Mouse (Mus musculus) cerebellum, adult 8-10 months (tissue): Measurements from ENCODE around the gene Fbxo45.
"Not testable (repeated sequence)": the region's sequence is repeated elsewhere in the genome, so short reads cannot be mapped to it uniquely, and the experiment has no call there.

Source experiments
- DNase-seq: peaks from one replicate; pipeline ENCODE4 v3.0.0; 2022

Gene Fbxo45

GRCm38 (mm10) chr16:32246952-32247370, at the start of gene Fbxo45, which contains the start of gene Wdr53:
Fbxo45 (minus strand) TSS chr16:32247158.
Wdr53 (plus strand) TSS chr16:32247227.
- peak; percentile 97 for DNase-seq

DNA sequence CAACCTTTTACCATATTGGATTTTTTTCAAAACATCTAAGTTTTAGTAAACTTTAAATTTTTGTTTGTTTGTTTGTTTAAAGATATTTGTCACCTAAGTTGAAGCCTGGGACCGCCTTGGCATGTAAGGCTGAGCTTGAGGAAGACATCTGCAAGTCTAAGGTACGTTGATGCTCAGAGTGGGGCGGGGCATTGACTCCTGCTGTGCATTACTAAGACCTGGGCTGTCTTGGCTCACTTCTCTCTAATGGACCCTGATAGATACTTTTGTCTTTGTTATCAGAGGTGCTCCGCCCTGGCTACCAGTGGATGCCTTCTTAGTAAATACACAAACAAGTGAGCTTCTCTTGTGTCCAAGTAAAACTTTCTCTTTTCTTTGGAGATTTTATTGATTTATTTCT, 44.9 kb upstream of the Fbxo45 start:
- DNase-seq: no peak

GRCm38 (mm10) chr16:32282608-32283007, 35.6 kb upstream of the Fbxo45 start:
- DNase-seq: no peak

DNA sequence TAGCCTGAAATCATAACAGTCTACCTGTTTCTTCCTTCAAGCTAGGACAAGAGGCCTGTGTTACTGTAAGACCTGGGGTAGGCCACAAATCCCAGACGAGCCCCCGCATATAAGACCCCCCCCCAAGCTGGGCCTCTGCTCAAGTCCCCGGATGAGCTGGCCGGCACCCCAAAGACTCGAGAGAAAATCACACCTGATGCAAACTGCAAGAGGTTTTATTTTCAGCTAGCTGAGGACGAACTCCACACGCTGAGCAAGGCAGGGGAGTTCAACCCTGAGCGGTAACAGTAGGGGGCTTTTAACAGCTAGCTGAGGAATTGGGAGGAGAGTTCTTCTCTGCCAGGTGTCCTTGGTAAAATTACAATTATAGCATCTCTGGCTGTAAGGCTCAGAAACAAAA, 33.3 kb upstream of the Fbxo45 start:
- DNase-seq: no peak

DNA sequence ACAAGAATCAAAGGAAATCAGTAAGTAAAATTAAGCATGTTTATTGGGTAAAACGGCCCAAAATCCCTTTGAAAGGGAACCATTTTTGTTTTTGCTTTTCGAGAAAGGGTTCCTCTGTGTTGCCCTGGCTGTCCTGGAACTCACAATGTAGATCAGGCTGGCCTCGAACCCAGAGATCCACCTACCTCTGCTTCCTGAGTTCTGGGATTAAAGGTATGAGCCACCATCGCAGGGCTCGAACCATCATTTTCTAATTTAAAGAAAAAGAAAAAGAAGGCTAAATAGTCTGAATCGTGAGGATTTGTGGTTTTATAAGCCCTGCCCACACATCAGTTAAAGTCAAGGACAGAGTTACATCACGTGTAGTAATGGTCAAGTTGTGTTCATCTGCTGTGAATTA, 31.4 kb upstream of the Fbxo45 start:
- DNase-seq: no peak

GRCm38 (mm10) chr16:32277308-32278256, 30.6 kb upstream of the Fbxo45 start, which contains the start of gene Rnf168:
Rnf168 (plus strand) TSS chr16:32277459.
- DNase-seq: peak; percentile 92

DNA sequence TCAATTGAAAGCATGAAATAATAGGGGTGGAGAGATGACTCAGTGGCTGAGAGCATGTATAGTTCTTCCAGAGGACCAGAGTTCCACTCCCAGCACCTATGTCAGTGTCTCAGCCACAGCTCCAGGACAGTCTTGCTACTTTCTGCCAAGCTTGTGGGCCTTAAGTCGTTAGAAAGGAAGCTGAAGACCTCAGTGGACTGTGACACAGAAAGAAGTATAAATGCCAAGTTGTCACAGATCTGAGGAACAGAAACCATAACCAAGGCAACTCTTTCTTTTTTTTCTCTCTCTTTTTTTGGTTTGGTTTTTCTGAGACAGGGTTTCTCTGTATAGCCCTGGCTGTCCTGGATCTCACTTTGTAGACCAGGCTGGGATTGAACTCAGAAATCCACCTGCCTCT, 28.9 kb upstream of the Fbxo45 start:
- DNase-seq: no peak

DNA sequence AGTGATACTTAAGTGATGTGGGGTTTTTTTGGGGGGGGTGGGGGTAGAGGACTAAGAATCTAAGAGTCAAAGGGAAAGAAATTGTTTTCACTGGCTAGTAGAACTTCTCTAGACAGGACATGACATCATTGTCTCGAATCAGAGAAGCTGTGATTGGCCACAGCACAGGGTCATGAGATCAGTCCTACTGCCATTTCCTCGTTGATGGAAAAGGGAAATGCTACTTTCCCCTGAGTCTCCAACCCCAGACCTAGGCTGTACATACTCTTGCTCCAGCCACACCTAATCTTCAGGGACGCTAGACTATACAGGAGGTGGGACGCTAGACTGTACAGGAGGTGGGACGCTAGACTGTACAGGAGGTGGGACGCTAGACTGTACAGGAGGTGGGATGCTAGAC, 28.1 kb upstream of the Fbxo45 start:
- no peak for DNase-seq

- no peak for DNase-seq
These were observed 26.4 kb upstream of the Fbxo45 start for GRCm38 (mm10) chr16:32273338-32273737.

GRCm38 (mm10) chr16:32271291-32271690, 24.3 kb upstream of the Fbxo45 start, which contains the start of gene Smco1:
Smco1 (plus strand) TSS chr16:32271468.
- DNase-seq: no peak

- DNase-seq: not testable (repeated sequence)
These were observed 17.3 kb upstream of the Fbxo45 start for GRCm38 (mm10) chr16:32264225-32264624.

DNA sequence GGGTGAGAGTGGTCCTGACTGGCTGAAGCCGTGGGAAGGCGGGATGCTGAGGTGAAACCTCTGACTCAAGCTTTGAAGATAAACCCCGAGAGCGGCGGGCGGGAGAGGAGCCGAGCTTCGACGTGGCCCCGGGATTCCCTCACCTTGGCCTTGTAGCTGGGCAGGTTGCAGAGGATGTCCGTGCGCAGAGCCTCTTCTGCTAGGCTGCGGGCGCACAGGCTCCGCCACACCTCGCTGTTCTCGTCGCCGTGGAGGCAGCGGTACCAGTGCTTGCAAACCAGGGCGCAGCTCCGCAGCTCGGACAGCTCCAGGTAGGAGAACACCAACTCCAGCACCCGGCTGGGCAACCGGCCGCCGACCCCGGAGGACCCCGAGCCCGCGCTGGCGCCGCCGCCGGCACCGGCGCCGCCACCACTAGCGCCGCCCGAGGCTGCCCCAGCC, 587 bp downstream of the Fbxo45 start:
- DNase-seq: peak; percentile 58

DNA sequence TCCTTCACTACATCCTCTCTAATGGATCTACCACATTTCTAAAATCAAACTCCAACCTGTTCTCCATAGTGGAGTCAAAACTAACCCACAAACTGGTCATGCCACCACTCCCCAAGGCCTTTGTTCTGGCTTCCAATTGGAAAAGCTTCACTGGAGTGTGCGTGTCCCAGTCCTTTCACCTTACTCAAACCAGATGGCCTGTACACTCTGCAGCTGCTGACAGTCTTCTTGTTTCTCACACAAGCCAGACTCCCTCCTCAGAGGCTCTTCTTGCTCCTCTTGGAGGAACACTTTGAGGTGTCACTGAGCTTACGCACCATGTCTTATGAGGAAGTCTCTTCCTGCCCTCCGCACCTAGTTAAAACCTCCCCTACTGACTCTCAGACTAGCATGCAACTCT, 3.1 kb downstream of the Fbxo45 start:
- no peak for DNase-seq

DNA sequence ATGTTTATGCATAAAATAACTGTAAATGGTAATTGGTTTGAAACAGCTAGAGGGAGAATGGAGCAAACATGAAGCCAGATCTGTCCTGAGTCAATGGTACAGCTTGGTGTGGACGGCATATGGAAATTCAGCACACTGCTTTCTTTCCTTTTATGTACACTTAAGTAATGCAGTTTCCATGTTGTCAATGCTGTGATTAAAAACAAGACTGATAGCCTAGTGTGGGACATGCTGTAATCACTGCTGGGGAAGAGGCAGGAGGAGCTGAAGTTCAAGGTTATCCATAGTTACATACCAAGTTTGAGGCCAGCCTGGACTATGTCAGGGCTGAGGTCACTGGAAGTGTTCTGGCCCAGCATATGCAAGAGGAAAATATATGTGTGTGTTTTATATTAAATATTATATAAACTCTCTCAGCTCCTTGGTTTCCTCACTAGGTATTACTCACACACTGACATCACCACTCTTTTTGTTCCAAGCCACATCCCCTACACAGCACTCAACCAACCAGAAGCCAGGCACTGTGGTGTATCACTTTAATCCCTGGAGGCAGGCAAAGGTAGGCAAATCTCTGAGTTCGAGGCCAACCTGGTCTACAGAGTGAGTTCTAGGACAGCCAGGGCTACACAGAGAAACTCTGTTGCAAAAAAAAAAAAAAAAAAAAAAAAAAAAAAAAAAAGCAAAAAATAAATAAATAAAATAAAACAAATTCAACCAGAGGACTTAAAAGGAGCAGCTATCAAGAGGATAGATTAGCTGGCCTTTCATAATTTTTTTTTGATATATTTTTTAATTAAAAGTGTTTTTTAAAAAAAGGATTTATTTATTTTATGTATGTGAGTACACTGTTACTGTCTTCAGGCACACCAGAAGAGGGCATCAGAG, 7.3 kb downstream of the Fbxo45 start:
- no peak for DNase-seq

DNA sequence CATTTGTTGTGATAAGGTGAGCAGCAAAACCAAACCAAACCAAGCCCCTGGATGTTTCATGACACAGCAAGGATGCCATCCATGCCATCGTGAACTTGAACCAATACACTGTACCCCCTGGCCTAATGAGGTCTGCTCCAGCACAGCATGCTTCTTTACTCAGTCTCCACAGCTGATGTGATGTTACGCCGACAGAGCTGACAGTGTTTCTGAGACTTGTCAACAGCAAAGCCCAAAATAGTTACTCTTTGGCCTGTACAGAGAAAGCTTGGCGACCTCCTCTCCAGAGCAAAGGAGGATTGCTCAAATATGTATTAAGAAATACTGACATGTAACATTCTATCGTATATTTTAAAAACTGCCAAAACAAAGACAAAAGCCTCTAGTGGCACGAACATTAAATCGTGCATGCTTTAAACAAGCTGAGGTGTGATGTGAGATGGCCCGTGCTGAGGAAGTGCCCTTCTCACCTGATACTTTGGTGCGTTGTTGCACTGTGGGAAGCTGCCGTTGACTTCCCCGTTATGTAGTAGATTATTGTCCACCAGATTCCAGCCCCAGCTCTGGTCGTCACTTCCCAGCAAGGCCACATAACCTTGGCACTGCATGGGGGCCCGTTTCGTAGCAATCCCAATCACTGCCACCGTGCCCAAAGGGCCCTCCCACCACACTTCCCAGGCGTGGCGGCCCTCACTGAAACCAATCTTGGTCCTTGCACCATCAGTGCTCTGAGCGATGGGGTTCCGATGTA, 8.9 kb downstream of the Fbxo45 start:
- DNase-seq: no peak

DNA sequence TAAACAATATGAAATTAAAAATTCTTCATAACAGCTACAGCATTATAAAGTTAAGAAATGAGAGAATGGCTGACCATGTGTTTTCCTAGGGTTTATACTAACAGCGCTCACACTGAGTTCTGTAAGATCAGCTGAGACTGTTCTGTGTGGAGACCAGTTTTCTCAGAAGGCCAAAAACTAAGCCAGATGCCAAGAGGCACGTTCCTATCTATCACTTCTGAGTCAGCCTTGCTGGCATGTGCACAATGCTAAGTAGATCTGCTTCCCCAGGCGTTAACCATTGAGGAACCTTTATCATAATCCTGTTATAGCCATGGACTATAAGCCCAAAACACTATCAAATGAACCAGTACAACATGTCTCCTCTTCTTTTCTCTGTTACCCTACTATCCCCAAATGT, 14.9 kb downstream of the Fbxo45 start:
- DNase-seq: not testable (repeated sequence)

- no peak for DNase-seq
These were observed 24.6 kb downstream of the Fbxo45 start for GRCm38 (mm10) chr16:32222399-32222798.

DNA sequence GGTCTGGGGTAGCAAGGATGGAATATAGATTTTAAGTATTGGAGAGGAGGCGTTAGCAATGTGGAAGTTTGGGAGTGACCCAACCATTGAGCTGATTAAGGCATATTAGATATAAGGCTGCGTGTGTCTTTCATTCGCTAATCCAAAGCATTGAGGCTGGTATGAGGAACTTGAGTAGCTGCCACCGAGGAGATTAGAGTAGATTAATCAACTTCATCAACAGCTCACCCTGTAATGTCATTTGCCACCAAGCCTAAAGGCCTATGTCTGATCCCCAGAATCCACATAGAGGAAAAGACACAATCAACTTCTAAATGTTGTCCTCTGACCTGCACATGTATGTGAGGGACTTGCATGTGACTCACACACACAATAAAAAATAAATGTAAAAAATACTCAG, 25.2 kb downstream of the Fbxo45 start:
- DNase-seq: no peak

DNA sequence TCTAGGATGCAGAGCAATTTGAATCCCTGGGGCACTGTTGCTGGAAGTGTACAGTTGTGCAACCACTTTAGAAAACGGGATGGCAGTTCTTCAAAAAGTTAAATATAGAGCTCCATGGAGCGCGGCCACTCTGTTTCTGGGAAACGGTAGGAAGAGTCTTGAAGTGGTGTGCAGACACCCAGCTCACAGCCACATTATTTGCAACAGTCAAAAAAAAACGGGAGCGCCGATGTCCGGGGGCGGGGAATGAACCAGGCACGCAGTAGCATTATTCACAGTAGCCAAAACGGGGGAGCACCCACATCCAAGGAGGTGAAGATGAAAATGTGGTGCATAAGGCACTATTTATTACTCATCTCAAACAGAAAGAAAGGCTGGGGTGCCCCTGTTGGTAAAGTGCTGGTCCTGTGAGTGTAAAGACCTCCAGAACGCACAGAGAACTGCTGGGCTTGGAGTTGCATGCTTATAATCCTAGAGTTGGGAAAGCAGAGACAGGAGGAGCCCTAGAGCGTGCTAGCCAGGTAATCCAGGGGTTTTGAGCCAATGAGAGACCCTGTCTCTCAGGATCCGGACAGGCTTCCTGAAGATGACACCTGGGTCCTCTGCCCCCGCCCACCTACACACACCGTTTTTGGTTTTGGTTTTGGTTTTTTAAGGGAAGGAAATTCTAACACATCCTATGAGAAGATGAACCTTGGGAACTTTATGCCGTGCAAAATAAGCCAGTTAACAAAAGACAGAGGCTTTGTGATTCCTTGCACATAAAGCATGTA, 32.0 kb downstream of the Fbxo45 start:
- DNase-seq: no peak

GRCm38 (mm10) chr16:32214156-32214555, 32.8 kb downstream of the Fbxo45 start:
- DNase-seq: no peak

GRCm38 (mm10) chr16:32204902-32205301, 42.1 kb downstream of the Fbxo45 start:
- DNase-seq: no peak

DNA sequence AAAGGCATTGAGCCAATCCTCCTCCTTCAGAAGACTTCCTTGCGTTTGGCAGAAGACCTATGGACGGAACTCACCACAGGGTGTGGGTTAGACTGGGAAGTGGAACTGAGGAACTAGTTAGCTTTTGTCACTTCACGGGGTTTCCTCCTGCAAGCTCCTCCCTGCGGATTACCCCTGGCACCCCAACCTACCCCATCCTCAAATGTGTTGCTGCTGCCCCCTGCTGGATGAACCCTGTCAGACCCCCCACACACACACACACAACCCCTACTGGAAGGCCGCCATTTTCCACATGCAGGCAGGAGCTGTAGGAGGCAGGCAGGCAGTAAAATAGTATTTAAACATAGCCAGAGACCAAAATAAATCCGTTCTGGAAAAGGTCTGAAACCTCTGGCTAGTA, 44.3 kb downstream of the Fbxo45 start:
- peak; percentile 23 for DNase-seq
